Mouse (Mus musculus) heart, postnatal 10 days (tissue): ENCODE measurements around the gene Samd4b. TPM values are rescaled to one million over a fixed set of nuclear protein-coding genes. Genes with fewer than 3 reads are reported as not detected.
"Not testable (repeated sequence)": the region's sequence is repeated elsewhere in the genome, so short reads cannot be mapped to it uniquely, and the experiment has no call there.

ENCODE experiments used
- DNase-seq, 2 experiments: peaks; one replicate each; pipeline ENCODE4 v3.0.0; 2021
- intact Hi-C: fragments of 180-260 bp; cut with DNase I; formaldehyde crosslinking; loops from one replicate; pipeline ENCODE4 v1.15.1; 2025
- total RNA-seq, 2 experiments: library from RNA; stranded (reverse); gene quantifications; 2 replicates each; pipeline ENCODE4 v1.2.3; 2021

Samd4b gene
- total RNA-seq, 2 experiments from 2014 or later = 37.7 to 40.4 TPM

DNA sequence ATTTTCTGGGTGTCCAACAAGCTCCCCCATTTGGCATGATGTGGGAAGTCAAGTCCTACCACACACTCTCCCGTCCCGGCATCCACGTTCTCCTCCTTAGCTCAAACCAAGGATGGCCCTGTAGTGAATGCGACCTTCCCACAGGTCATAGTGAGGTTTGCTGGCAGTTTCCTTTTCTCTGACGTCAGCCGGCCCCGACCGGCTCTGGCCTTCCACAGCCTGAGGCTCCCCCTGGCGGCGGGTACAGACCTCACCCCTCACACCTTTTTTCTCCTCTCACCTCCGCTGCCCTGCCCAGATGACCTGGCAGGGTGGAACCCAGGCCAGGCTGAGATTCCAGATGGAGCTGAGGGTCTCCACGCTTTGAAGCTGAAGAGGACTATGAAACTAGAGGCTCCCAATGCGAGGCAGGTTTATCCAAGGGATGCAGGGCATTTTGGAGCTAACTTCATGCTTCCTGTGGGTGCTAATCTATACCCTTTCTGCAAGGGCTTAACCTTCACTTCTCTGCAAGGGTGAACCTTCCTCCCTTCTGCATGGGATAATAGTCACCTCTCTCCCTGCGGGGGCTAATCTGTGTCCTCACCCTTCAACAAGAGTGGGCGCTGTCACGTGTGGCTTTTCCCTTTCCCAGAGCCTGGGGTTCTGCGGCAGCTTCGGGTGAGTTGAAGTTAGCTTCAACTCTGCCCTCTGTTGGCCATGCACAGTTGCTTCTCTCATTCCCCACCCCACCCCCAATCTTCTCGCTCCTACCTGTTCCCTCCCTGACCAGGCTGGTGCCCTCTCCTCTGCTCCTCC is 69.8 kb downstream of the Samd4b start:
- intact Hi-C loops = loop anchor here (2.0 kb wide), 1 partner anchor 81 kb away; no protein-coding TSS in a partner anchor
- DNase-seq = peak; percentile 81 to 89

GRCm38 (mm10) chr7:28522536-28522935 is 75.4 kb downstream of the Samd4b start, which contains the start of gene Ifnl3:
Ifnl3 (plus strand) TSS chr7:28522836.
- intact Hi-C loops = not testable (repeated sequence)

GRCm38 (mm10) chr7:28511441-28511840 is 86.5 kb downstream of the Samd4b start:
- no peak for DNase-seq
- intact Hi-C loops = no loop called here

More at GRCm38 (mm10) chr7:28522536-28522935, 75.4 kb downstream of the Samd4b start, which contains the start of gene Ifnl3:
- not testable (repeated sequence) for DNase-seq

- DNase-seq, intact Hi-C loops: not testable (repeated sequence)
These were observed 87.5 kb downstream of the Samd4b start, which contains the start of gene Ifnl2 for GRCm38 (mm10) chr7:28510405-28510974. Ifnl2 (minus strand) TSS chr7:28510455.

GRCm38 (mm10) chr7:28509121-28509520 is 88.8 kb downstream of the Samd4b start:
- intact Hi-C loops, DNase-seq: not testable (repeated sequence)

DNA sequence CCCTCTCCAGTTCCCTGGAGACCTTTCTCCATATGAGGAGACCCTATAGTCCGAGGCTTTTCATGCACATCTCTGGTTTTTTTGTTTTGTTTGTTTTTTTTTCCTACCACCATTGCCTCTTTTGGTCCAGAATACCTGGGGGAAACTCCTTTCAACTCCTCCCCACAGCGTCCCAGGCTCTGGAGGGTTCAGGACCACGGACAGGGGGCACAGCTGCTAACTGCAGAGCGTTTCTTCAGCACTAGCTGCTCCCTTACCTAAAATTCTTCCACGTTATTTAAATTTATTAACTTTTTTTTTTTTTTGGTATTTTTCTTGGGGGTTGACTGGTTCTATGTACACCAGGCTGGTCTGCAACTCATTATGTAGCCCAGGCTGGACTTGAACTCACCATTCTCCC is 92.4 kb downstream of the Samd4b start:
- intact Hi-C loops = no loop called here
- peak; percentile 11 to 43 for DNase-seq

GRCm38 (mm10) chr7:28495426-28495825 is 102.5 kb downstream of the Samd4b start:
- intact Hi-C loops = no loop called here
- no peak for DNase-seq

- intact Hi-C loops = no loop called here
- DNase-seq = no peak
These were observed 105.6 kb downstream of the Samd4b start for GRCm38 (mm10) chr7:28492310-28492709.

DNA sequence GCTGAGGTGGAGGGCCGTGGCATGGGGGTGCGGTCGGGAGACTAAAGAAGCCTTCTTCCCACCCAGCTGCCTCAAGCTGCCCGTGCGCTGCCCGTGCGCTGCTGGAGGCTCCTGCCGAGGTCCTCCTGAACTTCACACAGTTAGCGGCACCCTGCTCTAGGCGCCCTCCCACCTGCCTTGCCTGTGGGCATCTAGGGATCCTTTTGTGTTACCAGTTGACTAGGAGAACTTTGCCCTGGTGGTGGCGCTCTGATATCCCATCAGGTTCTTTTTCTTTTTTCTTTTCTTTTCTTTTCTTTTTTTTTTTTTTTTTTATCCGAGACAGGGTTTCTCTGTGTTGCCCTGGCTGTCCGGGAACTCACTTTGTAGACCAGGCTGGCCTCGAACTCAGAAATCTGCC is 107.0 kb downstream of the Samd4b start:
- intact Hi-C loops = loop anchor here (1.0 kb wide), 1 partner anchor 110 kb away; no protein-coding TSS in a partner anchor
- no peak for DNase-seq

- intact Hi-C loops = loop anchor here (1.0 kb wide), 1 partner anchor 111 kb away; no protein-coding TSS in a partner anchor
- peak; percentile 58 for DNase-seq
These were observed 107.5 kb downstream of the Samd4b start for GRCm38 (mm10) chr7:28490410-28490809.

GRCm38 (mm10) chr7:28488030-28488491 is 109.9 kb downstream of the Samd4b start:
- DNase-seq = peak in 1 of 2 experiments; percentile 4
- intact Hi-C loops = loop anchor here (2.0 kb wide), 1 partner anchor 19 kb away; no protein-coding TSS in a partner anchor

GRCm38 (mm10) chr7:28484192-28484591 is 113.8 kb downstream of the Samd4b start:
- intact Hi-C loops = no loop called here
- DNase-seq = no peak

DNA sequence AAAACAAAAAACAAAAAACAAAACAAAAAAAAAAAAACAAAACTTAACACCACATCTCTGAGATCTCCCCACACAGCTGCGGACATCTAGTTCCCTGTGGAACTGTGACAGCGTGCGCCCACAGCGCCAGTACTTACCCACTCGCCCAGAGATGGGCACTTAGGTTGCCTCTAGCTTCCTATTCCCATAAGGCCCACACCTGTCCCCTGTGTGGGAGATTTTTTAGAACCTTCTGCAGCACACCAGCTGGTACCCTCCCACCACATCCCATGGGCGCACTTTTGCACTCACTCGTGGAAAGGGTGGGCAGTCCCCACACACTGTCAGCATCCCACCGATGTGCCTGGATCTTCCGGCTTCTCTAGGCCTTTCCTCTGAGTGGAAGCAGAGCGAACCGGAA is 115.1 kb downstream of the Samd4b start:
- intact Hi-C loops = no loop called here
- no peak for DNase-seq

DNA sequence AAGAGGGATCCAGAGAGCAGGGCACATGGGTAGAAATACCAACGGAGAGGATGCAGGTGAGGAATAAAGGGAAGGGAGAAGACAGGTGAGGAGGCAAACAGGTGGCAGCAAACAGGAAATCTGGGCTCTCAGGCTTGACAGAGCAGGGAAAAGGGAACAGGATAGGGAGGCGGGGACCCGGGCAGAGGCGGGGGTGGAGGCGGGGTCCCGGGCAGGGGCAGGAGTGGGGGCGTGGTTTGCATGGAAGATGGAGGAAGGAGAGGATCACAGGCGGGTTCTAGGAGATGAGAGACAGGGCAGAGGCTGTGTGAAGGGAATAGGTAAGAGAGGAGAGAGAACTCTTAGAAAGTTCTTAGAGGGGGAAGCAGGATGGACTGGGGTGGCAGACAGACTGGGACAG is 119.1 kb downstream of the Samd4b start:
- no peak for DNase-seq
- intact Hi-C loops = no loop called here

DNA sequence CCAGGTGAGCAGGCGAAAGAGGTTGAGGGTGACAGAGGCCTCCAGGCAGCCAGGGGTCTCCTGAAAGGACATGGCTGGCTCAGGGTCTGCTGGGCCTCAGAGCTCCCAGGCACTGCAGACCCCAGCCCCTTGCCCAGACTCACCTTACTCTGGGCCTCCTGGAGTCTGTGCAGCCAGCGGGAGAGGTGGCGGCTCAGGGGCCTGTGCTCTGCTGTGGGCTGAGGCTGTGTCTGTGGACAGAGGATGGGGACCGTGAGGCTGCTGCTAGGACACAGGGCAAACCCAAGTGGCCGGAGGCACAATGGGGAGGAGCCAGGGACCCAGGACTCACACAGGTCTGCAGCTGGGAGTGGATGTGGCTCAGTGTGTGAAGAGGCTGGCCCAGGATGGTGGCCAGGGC is 120.6 kb downstream of the Samd4b start:
- intact Hi-C loops = no loop called here
- DNase-seq = no peak

GRCm38 (mm10) chr7:28476191-28476590 is 121.8 kb downstream of the Samd4b start:
- intact Hi-C loops = no loop called here

DNA sequence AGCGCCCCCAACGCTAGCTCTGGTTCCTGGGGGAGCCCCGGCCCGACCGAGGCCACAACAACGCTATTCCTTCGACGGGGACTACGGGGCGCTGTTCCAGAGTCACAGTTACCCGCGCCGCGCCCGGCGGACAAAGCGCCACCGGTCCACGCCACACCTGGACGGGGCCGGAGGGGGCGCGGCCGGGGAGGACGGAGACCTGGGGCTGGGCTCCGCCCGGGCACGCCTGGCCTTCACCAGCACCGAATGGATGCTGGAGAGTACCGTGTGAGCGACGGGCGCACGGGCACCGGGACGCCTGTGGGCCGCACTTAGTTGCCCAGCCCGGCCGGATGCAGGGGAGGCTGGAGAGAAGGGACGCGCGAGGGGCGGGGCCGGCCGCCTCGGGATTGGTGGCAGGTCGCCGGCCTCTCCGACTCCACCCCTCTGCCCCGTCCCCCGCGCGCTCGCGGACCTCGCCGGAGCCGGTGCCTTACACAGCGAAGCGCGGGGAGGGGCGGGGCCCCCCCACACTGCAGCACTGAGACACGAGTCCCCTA is 130.7 kb downstream of the Samd4b start:
- peak; percentile 51 for DNase-seq
- intact Hi-C loops = no loop called here

More at GRCm38 (mm10) chr7:28476191-28476590, 121.8 kb downstream of the Samd4b start:
- DNase-seq = no peak

DNA sequence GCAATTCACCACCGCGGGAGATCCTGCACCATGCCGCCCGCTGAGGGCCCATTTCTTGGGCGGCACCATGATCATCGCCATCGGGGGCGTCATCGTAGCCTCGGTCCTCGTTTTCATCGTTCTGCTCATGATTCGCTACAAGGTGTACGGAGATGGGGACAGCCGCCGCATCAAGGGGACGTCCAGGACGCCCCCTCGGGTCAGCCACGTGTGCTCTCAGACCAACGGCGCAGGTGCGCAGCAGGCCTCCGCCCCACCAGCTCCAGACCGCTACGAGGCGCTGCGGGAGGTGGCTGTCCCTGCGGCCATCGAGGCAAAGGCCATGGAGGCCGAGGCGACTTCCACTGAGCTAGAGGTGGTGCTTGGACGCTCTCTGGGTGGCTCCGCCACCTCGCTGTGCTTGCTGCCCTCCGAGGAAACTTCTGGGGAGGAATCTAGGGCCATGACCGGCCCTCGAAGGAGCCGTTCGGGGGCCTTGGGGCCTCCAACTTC is 131.2 kb downstream of the Samd4b start:
- DNase-seq = no peak
- intact Hi-C loops = no loop called here

DNA sequence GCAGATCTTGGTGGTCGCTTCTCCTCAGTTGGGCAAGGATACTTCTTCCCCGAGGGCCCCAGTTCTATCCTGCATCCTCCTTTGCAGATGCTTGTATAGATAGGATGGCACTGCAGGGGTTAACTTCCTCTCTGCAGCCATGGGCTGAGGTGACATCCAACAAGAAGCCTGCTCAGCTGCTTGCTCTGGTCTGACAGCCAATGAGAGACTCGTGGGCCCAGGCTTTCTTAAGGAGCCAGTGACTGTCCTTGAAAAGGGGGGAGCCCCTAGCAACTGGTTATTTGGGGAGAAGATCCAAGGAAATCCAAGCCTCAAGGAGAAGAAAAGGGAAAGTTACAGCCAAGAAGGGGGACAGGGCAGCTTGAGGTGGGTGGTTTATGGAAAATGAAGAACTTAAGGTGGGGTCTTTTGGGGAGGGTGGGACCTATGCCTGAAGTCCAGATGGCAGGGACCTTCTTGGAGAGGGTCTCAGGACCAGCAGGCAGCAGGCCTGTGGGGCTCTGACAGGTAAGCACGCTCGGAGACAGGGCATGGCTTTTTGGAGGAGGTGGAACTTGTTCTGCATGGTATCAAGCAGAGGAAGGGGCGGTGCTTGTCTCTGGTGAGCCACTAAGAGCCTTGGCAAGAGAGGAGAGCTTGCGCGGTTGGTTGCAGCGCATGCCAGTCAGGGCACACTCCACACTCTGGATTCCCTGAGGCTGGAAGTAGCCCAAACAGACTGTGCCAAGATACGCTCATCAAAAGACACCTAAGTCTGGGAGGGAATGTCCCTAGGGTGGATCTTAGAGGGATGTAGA is 133.3 kb downstream of the Samd4b start:
- intact Hi-C loops = no loop called here

DNA sequence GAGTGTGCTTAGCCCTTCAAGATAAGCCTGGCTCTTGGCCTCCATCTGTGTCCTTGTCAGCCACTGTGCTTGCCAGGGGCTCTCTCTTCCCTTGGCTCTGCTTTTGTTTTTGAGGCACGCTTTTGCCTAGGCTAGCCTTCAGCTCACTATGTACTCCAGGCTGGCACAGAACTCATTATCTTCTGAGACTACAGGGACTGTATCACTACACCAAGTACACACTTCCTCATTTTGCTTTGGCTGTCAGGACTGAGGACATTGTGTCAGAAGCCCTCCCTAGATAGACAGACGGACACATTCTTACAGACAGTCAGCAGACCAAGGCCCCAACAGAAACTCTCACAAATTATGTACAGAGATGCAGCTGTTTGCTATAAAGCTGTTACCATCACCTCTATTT is 135.2 kb downstream of the Samd4b start:
- intact Hi-C loops = no loop called here
- no peak for DNase-seq

More for the DNA sequence above, 133.3 kb downstream of the Samd4b start:
- DNase-seq = peak; percentile 31 to 52
